Mouse (Mus musculus) MN1 (cell line): ENCODE results near the gene Gm16485.

Experiments used
- DNase-seq: peaks from one replicate; pipeline ENCODE4 v3.0.0-alpha.2; 2016; ENCODE audit warnings: low spot score

Gene Gm16485

GRCm38 (mm10) chr9:8971491-8971890 is at the start of gene Gm16485:
TSS of gene Gm16485 (plus strand) at chr9:8971791.
- no peak for DNase-seq

DNA sequence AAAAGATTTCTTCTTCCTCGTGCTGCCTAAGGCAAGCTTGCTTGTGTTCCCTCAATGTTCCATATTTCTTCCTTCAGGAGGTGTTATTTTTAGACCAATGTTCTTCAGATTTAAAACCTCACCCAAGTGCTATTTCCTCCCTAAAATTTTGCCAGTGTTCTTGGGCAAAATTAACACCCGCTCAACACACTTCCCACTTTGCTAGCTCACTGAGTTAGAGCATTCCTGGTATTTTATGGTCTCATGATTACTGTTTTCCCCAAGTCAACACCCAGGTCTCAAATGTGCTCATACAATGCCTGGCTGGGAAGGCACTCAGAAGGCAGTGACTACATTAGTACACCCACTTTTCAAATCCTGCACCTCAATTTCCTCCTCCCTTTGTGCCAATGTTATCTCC is 44.0 kb upstream of the Gm16485 start:
- DNase-seq = no peak

GRCm38 (mm10) chr9:8937753-8938152 is 33.8 kb upstream of the Gm16485 start:
- no peak for DNase-seq

DNA sequence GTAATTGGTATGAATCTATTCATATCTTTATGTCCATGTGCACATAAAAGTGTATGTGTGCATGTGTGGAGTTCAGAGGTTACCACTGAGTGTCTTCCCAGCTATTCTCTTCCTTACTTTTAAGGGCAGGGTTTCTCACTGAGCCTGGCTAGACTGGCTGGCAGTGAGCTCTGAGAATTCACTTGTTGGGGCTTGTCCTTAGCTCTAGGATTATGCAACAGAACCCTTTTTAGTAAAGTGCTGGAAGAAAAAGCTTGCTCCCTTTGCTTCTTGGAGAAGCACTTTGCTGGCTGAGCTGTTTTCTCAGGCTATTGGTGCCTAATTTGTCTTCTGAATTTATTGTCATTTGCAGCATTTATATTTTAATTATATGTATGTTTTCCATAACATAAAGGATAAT is 18.3 kb upstream of the Gm16485 start:
- no peak for DNase-seq

DNA sequence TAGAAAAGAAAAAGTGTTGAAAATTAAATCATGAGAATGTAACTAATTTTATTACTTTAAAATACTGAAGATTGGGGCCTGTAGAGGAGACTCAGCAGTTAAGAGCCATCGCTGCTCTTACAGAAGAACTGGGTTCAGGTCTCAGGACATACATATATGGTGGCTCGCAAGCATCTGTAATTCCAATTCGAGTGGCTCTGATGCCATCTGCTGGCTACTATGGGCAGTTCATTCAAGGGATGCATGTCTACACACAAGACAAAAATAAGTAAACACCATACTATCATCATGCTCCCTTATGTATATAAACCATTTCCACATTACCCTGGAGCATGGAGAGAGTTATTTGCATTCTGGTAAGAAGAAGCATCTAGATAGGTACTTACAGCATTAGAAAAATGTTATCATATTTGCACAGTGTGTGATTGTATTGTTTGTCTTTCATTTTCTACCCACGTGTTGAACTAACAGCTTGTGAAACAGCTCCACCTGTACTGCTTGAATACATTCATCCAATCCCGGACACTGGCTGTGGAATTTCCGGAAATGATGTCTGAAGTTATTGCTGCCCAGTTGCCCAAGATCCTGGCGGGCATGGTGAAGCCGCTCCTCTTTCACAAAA is 7.0 kb upstream of the Gm16485 start:
- no peak for DNase-seq

DNA sequence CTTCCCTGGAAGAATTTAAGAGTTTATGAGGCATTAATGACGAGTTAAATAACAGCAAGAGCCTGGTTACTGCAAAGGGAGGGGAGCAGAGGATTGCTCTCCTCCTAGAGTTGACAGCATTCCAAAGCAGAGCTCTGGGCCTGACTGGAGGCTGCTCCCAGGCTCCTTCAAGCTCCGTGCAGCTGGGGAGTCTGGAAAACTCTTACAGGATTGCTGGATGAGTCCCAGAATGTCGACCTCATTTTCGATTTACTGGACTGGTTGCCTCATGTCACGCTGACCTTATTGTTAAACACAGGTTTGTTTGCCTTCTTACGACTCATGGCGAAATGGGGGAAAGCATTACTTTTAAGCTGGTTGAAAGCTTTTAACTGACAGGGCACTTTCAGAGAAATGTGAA is 1.4 kb upstream of the Gm16485 start:
- DNase-seq = no peak

DNA sequence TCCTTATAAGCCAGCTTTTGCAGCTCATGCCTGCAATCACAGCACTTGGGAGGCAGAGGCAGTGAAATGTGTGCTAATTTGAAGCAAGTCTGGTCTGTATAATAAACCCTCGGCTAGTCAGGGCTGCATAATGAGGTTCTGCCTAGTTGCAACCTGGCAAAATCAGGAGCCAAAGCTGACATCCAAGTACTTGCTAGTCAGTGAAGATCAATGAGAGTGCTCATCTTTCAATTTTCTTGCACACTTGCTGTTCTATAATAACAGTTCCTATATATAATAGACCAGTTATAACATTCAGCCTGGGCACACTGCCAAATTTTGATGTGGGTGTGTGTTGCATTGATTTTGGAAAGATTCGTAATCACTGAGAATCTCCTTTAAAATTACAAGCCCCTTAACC is 6.2 kb downstream of the Gm16485 start:
- DNase-seq = no peak

DNA sequence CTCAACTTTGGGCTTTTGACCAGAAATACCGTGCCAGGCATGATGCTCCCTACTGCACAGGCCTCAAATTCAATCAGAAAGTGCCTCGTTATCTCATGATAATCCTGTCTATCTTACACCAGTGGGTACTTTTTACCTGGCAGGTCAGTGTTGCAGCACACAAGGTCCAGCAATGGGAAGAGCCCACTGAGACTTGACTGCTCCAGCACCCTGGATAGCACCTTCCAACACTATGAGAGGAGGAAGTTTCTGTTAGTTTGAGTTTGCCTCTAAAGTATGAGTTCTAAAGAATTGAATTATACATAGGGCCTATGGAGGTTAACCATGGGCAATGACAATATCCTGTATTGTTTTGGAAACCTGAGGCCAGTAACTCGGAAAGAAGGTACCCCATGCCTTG is 10.7 kb downstream of the Gm16485 start:
- DNase-seq = no peak

DNA sequence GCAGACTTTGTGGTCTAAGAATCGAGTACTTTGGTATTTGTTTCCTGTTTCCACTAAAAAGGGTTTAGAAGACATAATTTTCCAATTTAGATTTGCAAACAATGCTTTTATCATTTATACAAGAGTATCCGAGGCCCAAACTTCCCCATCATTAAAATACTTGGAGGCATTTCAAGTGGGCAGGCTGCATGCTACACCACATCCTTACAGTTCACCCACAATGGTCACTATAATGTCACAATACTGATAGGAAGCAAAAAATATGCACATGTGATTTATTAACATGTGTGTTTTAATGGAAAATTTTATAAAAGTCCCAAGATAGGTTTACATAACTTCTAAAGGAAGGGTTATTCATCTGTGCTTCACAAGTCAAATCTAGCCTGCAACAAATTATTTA is 24.9 kb downstream of the Gm16485 start:
- DNase-seq = no peak

- DNase-seq = no peak
Observed at GRCm38 (mm10) chr9:9001170-9001569, 29.6 kb downstream of the Gm16485 start.

- no peak for DNase-seq
Observed at GRCm38 (mm10) chr9:9015108-9015507, 43.5 kb downstream of the Gm16485 start.
